Mouse (Mus musculus) CD8-positive naive resting alpha-beta T cell, adult 2 months (primary cell): Measurements from ENCODE around the gene Pgm5.
"Not testable (repeated sequence)": the region's sequence is repeated elsewhere in the genome, so short reads cannot be mapped to it uniquely, and the experiment has no call there.

Experiments
- DNase-seq, 2 experiments: peaks; one replicate each; pipeline ENCODE4 v3.0.0; 2022; ENCODE audit warnings: low read depth in 2 of 2, low spot score in 2 of 2

Gene Pgm5

DNA sequence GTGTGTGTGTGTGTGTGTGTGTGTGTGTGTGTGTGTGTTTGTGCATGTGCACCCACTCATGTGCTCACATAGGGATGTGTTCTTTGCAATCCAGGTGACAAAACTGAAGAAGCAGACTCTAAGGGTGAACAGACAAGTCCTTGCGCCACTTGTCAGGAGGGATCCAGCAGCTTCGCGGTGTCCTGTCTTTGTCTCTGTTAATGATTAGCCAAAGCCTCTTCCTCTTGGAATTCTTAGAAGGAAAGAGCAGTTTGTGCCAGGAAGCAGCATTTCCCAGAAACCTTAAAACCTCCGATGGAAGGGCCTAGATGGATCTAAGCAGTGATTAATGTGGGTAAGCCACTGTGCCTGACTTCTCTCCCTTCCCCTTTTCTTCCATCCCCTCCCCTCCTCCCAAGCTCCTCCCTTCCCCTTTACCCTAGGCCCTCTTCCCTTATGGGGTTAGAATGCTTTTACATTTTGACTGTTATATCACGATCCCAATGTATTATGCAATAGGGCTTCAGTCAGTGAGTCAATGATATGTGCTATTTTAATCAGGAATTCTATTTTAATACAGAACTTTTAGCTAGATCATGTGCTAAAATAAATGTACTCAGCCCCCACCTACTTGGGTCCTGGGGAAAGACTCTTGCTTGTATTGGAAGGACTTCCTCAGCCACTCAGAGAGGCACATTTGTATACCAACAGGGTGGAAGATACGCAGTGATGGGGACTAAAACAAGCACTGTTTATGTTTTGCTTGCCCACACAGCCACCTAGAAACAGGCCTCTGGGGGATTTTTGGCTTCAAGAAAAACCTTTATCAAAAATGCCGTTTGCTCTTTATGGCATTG is 154.4 kb downstream of the Pgm5 start:
- DNase-seq = no peak

- DNase-seq = no peak
Measured at GRCm38 (mm10) chr19:24705395-24705794, 156.3 kb downstream of the Pgm5 start.

- no peak for DNase-seq
Measured at GRCm38 (mm10) chr19:24704326-24704725, 157.3 kb downstream of the Pgm5 start.

DNA sequence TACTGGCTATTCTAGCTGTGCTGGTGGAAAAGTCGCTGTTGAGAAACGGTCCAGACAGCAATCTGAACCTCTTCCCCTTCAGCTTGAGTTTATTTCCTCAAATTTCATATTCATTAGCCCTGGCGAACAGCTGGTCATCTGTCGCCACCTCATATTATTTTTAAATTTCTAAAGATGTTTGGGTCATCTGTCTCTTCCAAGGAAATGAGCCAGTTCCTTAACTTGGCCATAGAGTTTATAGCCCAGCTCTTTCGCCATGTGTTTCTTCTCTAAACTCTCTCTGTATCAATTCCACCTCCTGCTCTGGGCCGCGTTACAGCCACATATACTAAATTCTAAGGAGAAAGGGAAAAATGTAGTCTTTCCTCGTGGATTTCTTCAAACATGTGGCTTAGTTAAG is 158.0 kb downstream of the Pgm5 start:
- DNase-seq = no peak

GRCm38 (mm10) chr19:24703168-24703567 is 158.5 kb downstream of the Pgm5 start:
- DNase-seq = not testable (repeated sequence)

- no peak for DNase-seq
Measured at GRCm38 (mm10) chr19:24701716-24702115, 159.9 kb downstream of the Pgm5 start.

DNA sequence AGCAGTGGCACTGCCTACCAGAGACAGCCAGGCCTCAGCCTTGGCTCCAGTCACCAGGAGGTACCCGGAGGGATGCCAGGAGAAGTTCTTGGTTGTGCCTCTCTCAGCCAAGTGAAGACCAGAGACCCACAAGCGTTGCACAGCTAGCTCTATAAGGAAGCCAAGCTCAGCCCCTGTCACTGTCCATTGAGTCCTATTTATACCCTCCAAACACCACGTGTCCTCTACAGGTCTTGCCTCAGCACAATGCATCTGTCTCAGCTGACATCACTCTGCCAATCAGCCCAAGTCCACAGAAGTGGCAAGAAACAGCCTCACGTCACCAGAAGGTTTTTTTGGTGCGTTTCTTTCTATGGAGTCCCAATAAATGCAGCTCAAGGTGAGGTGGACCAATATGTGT is 161.0 kb downstream of the Pgm5 start:
- no peak for DNase-seq

DNA sequence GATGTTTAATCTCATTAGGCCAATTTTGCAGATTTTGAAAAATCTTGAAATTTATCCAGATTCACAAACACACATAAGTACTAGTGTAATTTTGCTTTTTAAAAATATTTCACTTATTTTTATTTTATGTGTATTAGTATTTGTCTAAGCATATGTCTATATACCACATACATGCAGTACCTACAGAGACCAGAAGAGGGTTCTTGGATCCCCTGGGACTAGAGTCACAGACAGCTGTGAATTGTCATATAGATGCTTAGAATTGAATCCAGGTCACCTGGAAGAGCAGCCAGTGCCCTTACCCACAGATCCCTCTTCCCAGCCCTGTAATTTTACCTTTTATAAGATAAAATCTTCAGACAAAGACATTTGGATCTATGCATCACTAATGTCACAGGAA is 161.7 kb downstream of the Pgm5 start:
- DNase-seq = no peak

GRCm38 (mm10) chr19:24699196-24699595 is 162.5 kb downstream of the Pgm5 start:
- DNase-seq = no peak

- no peak for DNase-seq
Measured at GRCm38 (mm10) chr19:24698651-24699050, 163.0 kb downstream of the Pgm5 start.

DNA sequence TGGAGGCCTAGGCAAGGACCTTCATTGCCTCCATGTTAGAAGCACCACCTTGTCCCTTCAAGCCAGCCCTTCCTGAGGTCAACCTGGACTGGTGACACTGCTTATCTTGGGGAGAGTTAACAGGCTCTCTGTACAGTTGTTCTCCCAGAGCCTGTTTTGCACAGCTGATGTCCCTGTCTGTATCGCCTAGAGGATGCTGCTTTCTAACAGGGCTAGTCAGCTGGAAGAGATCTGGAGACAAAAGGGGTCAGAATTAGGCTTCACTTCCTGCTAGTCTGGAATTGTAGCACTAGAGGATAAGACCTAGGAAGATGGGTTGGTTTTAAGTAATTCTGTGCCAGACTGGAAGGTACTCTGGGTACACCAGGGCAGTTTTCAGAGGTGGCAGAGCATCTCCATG is 163.7 kb downstream of the Pgm5 start:
- DNase-seq = no peak

GRCm38 (mm10) chr19:24692691-24693090 is 169.0 kb downstream of the Pgm5 start:
- DNase-seq = no peak

- no peak for DNase-seq
Measured at GRCm38 (mm10) chr19:24689531-24689930, 172.1 kb downstream of the Pgm5 start.

DNA sequence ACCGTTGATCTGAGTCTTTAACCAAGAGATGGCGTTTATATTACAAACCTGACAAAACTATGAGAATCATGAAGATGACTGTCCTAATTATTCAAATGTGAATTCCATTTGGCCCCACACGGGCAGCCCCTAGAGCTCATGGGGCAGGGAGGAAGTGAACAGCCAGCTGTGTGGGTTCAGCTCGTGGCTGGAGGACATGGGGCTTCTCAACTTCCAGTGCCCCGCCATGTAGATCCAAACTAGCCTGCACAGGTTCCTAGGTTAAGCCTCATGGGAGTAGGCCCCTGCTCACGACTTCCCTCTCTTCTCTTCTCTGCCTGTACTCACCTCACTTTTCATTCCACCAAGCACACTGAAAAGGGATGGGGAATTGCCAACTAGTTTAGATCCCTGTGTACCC is 173.3 kb downstream of the Pgm5 start:
- no peak for DNase-seq

GRCm38 (mm10) chr19:24686411-24686810 is 175.2 kb downstream of the Pgm5 start:
- no peak for DNase-seq

- DNase-seq = no peak
Measured at GRCm38 (mm10) chr19:24683016-24683720, 178.5 kb downstream of the Pgm5 start.

DNA sequence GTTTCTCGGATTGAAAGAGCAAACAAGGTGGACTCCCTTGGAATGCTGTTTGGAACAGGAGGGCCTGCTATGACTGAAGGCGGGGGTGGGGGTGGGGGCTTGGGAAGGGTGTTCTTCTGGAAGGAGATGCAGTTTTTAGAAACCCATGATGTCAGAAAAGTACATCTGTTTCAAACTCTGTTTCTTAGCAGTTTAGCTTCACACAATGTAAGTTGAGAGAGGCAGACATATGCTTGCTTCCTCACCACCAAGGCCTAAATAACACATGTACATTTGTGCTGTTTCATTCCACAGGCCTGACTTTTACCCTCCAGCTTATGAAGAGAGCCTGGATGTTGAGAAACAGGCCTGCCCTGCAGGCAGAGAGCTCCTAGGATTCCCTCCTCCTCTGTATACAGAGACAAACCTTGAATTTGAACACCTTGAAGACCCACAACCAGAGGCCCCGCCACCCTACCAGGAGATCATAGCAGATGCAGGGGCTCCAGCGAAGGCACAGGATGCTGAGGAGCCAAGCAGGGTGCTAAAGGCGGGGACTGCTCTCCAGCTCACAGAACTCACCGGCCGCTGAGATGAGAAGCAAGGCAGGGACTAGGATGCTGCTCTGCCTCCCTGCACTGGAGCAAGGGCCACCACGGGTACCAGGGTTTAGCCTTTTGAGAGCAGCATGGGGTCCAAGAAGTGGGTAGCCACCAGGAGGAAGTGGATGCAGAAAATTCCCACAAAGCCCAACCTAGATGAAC is 184.2 kb downstream of the Pgm5 start:
- no peak for DNase-seq

GRCm38 (mm10) chr19:24676429-24676828 is 185.2 kb downstream of the Pgm5 start:
- DNase-seq = no peak

GRCm38 (mm10) chr19:24673762-24674161 is 187.9 kb downstream of the Pgm5 start, which contains the start of gene Tmem252:
Gene Tmem252, plus strand, starts transcription at chr19:24674008.
- no peak for DNase-seq

DNA sequence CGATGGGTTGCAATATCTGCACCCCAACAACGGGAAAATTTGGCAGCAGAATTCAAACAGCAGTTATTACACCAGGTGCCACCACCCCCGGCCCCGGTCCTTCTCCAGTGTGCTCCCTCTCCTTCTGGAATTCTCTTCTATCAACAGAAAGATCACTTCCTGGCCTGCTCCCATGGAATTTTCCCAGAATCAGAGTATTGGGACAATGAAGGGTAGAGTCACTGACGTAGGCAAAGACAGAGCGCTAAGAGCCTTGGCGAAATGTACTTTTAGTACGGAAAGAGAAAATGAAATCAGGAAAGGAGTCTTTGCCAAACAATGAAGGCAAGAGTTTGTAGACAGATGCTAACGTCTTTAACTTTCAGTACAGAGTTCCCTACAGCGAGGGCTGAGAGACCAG is 188.3 kb downstream of the Pgm5 start:
- no peak for DNase-seq

DNA sequence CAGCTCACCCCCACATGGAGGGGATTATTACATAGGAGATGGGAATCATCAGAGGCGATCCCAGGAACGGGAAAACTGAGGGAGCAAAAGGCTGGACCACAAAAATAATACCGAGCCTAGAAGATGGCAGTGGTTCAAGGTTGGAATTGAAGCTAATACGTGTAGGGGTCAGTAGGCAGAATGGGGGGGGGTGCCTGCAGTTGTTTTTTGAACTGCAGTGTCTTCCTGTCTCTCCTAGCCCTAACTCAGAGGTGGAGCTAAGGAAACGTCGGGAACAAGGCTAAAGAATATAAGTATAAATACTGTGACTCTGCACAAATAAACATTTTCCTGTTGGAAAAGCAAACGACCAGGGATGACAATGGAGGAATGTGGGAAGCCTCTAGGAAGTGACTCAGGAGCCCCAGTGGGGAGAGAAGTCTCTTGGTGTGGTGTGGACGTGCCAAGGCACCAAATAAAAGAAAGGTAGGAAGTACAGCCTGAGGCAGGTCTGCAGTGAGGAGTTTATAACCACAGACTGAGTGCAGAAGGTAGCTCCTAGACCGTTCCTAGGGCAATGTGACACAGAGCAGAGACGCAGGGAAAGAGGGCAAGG is 189.2 kb downstream of the Pgm5 start:
- DNase-seq = no peak
